Mouse (Mus musculus) heart, adult 9 months (tissue): ENCODE results near the gene Macrod1.
"Not testable (repeated sequence)": the region's sequence is repeated elsewhere in the genome, so short reads cannot be mapped to it uniquely, and the experiment has no call there.

Experiments used
- DNase-seq, 2 experiments: peaks; one replicate each; pipeline ENCODE4 v3.0.0; 2022; ENCODE audit warnings: low spot score in 2 of 2

Gene Macrod1

GRCm38 (mm10) chr19:7056248-7057087 is at the start of gene Macrod1:
Macrod1 (plus strand) TSS chr19:7056810.
- DNase-seq, result peak; percentile 77 to 85

DNA sequence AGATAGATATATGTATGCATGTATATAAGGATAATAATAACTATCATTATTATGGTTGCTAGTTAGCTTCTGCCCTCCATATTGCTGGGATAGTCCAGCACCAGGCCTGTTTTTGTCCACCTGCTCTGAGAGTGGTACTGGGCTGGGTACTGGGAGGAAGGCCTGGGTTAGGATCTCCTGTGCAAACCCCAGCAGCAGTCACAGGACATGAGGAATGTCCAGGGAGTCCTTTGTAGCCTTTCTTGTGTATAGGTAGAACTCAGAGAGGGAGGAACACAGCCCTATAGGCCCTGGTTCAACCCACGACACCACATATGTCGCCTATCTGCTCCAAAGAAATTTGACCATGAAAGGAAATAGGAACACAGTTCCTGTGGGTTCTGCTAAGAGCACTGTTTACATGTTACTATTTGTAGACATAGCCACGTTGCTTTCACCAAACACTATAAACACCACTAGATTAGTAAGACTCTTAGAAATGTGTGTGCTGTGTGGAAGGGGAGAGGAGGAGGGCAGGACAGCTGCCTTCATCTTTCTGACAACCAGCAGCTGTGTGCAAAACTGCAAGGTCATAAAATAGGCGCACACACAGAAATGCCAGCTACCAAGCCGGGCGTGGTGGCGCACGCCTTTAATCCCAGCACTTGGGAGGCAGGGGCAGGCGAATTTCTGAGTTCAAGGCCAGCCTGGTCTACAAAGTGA is 49.6 kb upstream of the Macrod1 start:
- no peak for DNase-seq

GRCm38 (mm10) chr19:7012426-7012825 is 44.2 kb upstream of the Macrod1 start:
- DNase-seq, result no peak

DNA sequence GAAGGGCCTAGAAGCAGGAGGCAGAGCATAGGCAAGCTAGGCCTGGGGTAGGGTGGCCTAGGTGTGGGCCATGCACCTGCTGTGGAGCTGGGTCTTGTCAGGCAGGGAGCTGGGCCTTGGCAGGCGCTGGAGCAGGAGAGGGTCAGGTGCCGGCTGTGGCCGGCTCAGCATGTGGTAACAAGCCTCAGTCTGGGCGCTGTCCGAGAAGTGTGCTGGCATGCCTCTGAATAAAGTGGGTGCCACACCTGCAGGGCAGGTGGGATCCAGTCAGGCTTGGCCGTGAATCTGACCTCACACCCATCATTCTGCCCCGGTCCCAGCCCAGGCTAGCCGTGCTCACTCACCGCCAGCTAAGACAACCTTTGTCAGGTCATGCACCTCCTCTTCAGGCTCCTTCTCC is 42.6 kb upstream of the Macrod1 start:
- no peak for DNase-seq

DNA sequence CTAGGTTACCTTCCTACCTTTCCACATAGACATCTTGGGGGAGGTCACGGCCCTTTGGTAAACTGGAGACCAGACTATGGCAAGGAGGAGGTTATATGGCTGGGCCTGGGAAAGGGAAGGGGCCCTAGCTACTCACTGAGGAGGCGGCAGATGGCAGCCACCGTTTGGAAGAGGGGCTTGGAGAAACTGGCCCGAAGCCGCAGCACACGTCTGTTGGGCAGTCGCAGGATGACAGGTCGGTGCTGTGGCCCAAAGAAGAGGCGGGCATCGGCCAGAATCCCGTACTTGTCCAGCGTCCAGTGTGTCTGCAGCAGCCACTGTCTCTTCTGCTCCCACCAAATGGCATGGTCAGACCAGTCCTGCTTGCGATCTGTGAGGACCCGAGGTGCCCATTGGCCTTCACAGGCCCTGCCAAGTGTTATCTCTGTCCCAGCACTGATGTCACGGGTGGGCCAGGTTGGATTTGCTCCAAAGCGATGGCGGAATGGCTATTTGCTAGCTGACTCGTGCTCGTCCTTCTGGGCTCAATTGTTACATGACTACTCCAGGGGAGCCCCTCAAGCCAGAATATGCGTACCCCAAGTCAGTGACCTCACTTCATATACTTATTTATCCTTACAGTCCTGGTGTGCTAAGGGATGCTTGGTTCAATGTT is 42.0 kb upstream of the Macrod1 start:
- DNase-seq, result no peak

- no peak for DNase-seq
These were observed 38.8 kb upstream of the Macrod1 start for GRCm38 (mm10) chr19:7017541-7018457.

GRCm38 (mm10) chr19:7018546-7018945 is 38.1 kb upstream of the Macrod1 start:
- no peak for DNase-seq

GRCm38 (mm10) chr19:7019191-7019590 is 37.4 kb upstream of the Macrod1 start, which contains the start of gene Fermt3:
Fermt3 (minus strand) TSS chr19:7019469.
- peak; percentile 48 to 69 for DNase-seq

GRCm38 (mm10) chr19:7020224-7020641 is 36.4 kb upstream of the Macrod1 start:
- peak; percentile 41 to 46 for DNase-seq

DNA sequence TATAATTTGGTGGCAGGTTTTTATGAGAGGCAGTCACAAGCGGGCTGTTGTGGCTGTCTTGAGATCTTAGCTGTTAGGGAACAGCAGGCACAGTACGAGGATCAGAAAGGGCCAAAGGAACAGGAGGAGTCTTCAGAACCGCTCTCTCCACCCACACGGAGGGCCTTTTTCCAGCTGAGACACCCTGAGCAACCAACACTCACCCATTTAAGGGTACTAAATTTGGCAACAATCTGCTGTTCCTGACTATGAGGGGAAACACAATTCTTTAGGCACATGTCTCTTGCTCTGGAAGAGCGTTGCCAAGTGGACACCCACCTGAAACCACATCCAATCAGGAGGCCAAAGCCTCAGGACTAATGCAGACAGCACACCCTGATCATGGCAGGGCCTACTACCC is 27.1 kb upstream of the Macrod1 start:
- DNase-seq, result no peak

DNA sequence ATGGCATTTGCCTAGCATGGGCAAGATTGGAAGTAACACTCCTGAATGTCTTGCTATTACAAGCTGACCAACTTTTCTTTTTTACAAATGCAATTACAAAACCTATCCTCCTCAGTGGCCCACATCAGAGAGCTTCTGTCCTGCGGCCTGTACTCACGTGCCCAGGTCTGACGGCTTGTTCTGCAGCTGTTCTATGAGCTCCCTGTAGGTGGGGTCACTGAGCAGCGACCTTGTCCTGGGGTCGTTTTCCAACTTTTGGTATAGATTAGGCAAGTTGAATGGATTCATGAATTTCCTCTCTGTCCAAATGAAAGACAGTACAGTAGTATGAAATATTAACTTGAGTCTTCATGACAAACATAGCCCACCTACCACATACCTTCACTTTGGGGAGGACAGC is 22.6 kb upstream of the Macrod1 start:
- DNase-seq, result no peak

DNA sequence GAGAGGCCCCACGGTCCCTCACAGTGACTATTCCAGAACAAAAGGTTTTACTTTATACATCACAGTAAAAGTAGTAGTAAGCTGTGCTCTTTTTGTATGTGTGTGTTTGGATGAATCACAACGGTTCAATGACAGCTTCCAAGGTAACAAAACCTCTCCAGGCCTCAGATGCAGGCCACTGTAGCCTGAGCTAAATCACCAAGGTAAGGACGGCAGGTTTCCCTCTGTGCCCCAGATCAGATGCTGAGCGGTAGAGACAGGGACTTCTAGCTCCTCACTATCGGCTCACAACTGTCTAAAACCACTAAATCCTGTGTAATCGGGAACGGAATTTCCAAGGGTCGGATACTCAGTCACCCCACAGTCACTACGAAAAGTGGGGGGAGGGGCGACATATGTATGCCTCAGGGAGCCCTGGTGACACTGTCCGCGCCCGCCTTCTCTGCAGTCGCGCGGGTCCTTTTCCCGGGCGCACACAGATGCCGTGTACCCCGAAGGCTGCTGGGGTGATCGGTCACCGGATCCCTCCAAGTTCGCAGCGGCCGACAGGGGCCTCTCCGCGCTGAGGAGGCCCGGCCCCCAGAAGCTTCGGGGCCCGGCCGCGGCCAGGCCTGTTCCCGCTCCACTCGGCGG is 17.4 kb upstream of the Macrod1 start:
- DNase-seq, result peak in 1 of 2 experiments; percentile 51

DNA sequence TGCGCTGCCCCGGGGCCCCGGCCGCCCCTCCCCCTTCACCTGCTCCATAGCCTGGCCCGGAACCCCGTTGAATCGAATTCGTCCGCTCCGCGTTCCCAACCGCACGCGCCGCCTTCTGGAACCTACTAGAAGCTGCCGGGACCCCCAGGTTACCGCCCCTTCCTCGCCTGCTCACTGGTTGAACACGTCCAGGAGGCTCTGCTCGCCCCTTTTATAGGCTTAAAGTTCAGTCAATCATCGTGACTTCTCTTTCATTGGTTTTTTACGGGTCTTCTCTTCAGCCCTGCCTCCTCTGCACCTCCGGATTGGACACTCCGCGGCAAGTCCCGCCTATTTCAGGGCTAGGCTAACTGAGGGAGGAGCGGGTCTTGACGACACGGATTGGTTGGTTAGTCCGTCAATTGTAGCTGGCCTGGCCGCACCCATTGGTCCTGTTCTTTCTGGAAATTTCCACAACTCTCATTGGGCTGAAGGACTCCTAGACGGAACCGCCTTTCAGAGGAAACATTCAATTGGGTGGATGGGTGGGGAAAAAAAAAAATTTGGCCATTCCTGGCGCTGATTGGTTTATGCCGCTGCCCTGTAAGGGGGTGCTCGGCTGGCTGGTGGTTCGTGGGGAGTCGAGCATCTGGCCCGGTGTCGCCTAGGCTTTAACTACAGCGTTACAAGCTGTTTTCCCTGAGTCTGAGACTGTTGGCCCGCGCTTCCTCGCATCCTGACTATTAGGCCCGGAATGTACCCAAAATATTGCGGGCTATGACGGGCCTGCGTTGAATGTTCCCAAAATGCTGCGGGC is 16.6 kb upstream of the Macrod1 start, which contains the start of gene Stip1:
TSS of gene Stip1 (minus strand) at position 127 of the 796 bp plus-strand sequence.
- DNase-seq, result peak; percentile 100

DNA sequence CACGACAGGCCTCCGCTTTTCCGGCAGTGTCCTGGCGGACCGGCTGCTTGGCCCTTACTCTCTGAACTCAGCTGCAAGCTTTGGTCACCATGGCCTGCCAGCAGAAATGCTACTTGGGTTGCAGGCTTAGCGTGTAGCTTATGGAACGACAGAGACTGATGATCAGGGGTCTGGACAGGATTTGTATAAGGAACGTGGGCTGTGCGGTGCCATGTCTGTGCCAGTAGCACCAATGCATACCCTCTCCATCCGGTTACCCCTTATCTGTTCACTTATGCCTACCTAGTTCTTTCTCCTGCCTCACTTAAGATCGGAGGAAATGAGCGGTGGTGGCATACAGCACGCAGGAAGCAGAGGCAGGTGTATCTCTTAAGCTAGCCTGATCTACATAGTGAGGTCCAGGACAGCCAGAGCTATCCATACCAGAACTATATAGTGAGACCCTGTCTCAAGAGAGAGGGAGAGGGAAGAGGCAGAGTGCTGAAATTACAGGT is 15.9 kb upstream of the Macrod1 start:
- no peak for DNase-seq

GRCm38 (mm10) chr19:7041171-7041570 is 15.4 kb upstream of the Macrod1 start:
- DNase-seq, result no peak

DNA sequence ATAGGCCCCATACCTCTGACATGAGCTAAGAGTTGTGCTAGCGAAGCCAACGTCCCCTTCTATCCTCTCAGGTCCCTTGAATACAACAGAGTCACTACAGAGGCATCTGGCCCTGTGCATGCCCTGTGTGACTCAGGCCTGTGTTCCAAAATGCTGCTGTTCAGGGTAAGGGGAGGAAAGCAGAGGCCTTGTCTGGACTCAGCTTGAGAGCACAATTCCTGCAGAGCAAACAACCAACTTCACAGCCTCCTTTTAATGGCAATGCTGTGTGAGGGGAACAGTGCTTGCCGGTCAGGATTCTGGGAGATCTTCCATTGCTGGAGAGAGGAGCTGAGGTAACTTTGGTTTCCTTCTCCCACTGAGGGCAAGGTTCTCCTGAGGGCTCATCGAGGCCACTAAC is 12.3 kb upstream of the Macrod1 start:
- no peak for DNase-seq

GRCm38 (mm10) chr19:7044706-7045105 is 11.9 kb upstream of the Macrod1 start:
- peak; percentile 45 to 54 for DNase-seq

DNA sequence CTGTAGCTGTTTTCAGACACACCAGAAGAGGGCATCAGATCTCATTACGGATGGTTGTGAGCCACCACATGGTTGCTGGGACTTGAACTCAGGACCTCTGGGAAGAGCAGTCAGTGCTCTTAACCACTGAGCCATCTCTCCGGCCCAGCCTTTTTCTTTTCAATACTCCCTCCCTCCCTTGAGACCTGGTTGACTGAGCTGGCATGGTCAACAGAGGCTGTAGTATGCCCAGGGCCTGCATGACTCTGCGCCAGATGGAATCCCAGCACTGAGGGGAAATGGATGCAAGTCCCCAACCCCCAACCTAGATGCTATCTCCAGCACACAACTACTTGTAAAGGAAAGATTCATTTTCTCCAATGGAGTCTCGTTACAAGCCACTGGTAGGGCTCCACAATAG is 3.2 kb upstream of the Macrod1 start:
- DNase-seq, result not testable (repeated sequence)

- peak; percentile 45 to 47 for DNase-seq
These were observed 1.8 kb upstream of the Macrod1 start for GRCm38 (mm10) chr19:7054772-7055171.

DNA sequence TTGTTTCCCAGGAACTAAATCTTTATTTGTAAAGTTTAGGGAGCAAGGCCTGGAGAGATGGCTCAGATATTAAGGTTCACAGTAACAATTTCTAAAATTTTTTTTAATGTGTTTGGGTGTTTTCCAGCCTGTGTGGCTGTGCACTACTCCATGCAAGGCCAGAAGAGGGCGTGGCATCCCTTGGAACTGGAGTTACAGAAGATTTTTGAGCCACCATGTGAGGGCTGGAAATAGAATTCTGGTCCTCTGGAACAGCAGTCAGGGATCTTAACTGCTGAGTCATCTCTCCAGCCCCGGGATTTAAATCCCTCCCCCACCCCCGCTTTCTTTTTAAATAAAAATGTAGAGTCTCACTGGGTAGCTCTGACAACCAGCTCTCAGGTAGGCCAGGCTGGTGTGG is 1.4 kb upstream of the Macrod1 start:
- peak; percentile 30 to 54 for DNase-seq
